Mouse (Mus musculus): ENCODE data around the gene Tec.

GRCm38 (mm10) chr5:72907402-72907801 lies 39.1 kb upstream of the Tec start:
- TF ChIP-seq ZC3H11A (IDR thresholded peaks at IDR 0.05; ENCODE audit: low read depth, low read length) (no peak), POLR2A (IDR thresholded peaks at IDR 0.05; ENCODE audit: low read depth, low read length) (no peak), ETS1 (conservative IDR thresholded peaks at IDR 0.05; ENCODE audit: low read depth, low read length) (no peak), TBP (conservative IDR thresholded peaks at IDR 0.05; ENCODE audit: low read depth, low read length) (no peak), MEF2A (IDR thresholded peaks at IDR 0.05; ENCODE audit: borderline replicate concordance, low read depth, low read length) (no peak), EP300 (IDR thresholded peaks at IDR 0.05; ENCODE audit: low read length) (no peak), CTCF (conservative IDR thresholded peaks at IDR 0.05 in 1 of 2, IDR thresholded peaks at IDR 0.05 in 1 of 2; ENCODE audit: low read depth in 2 of 2, low read length in 2 of 2) (no peak), SMC3 (IDR thresholded peaks at IDR 0.05; ENCODE audit: low read depth, low read length) (no peak), ZMIZ1 (IDR thresholded peaks at IDR 0.05; ENCODE audit: low read depth, low read length) (no peak), NELFE (IDR thresholded peaks at IDR 0.05; ENCODE audit: low read depth, low read length) (no peak), MAFK (IDR thresholded peaks at IDR 0.05; ENCODE audit: insufficient replicate concordance, low read length) (no peak), TCF12 (IDR thresholded peaks at IDR 0.05; ENCODE audit: low read depth, low read length) (no peak), USF2 (conservative IDR thresholded peaks at IDR 0.05; ENCODE audit: low read depth, low read length) (no peak), RAD21 (IDR thresholded peaks at IDR 0.05; ENCODE audit: low read depth, low read length) (no peak)

Measured in CH12.LX (cell line).